Mouse (Mus musculus) thymus, adult 2 months (tissue): ENCODE results near the gene Tcn2.

Experiments used
- CTCF ChIP-seq: fragments of 200-500 bp; IDR thresholded peaks from 2 replicates; pipeline ENCODE4 v1.5.1; 2012; ENCODE audit warnings: mild to moderate bottlenecking, control low read depth, low read length, moderate library complexity, borderline replicate concordance; ENCODE audit not compliant: control insufficient read depth, poor library complexity, insufficient read depth; ENCODE audit errors: extremely low read depth
- POLR2A ChIP-seq: fragments of 200-500 bp; IDR thresholded peaks from 2 replicates; pipeline ENCODE4 v1.6.1; 2012; ENCODE audit warnings: mild to moderate bottlenecking, low read length, control low read depth, moderate library complexity; ENCODE audit not compliant: control insufficient read depth, poor library complexity, insufficient read depth; ENCODE audit errors: extremely low read depth

DNA sequence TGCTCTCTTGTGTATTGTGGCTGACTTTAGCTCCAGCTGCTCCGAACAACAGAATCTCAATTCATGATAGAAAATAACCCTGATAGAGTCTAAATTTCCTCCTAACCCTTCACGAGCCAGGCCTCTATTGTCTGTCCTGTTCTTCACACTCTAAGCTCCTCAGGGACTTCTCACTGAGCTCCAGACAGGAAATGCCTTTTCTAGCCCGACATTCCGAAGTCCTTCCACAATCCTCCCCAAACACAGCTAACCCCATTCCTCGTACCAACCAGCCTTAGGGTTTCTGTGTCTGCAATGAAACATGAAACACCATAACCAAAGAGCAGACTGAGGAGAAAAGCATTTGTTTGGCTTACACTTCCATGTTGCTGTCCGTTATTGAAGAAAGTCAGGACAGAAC lies 49.6 kb upstream of the Tcn2 start:
- no peak for TF ChIP-seq POLR2A
- no peak for TF ChIP-seq CTCF
